Comparison of ENCODE assay signal across 8 mouse cellular contexts in the genomic region with DNA sequence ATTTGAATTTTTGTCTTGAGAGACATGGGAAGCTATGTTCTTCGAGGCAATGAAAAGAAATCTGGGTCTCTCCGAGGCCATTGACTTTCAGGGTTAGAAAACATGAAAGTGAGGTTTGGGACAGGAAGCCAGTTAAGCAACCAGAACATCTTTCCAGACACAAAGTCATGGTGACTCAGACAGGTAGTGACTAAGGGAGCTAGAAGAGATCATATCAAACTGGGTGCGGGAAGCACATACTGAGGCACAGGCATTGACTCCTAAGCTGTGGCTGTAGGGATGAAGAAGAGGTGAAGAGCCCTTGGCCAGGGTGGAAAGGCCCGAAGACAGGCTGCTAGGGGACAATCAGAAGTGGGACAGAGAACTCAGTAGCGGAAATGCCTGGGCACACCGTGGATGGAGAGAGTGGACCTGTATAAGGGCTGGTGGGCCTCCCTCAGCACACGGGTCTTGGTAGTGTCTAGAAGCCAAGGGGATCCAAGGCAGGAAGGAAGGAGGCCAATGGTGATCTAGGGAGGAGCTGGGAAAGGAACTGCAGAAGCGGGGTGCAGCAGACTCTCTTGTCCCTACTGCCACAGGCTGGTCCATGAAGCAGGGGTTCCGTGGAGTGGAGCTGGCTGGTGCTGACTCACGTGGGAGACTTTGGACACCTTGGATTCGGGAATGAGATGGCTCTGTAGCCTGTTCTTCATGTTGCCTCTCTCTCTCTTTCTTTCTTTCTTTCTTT. TPM values are rescaled to one million over a fixed set of nuclear protein-coding genes. Genes with fewer than 3 reads are reported as not detected.
DNase-seq lines count a peak whose midpoint lies in the region; ATAC-seq and TF ChIP-seq lines count a peak whose summit lies in the region.

No protein-coding gene starts in this region.

- H3K36me3 ChIP-seq in heart, adult 2 months (ENCODE audit: control insufficient read depth, insufficient read depth, low read length): no peaks in the 10 kb centered on the region; the same call in 1 of the 2 replicates
- 0 out of 2 replicates have a peak, but pooled peaks cover 2% of the 10 kb centered on the region for H3K36me3 ChIP-seq in forebrain, embryonic 16.5 days (ENCODE audit: control insufficient read depth, insufficient read depth)
- no peaks in the 10 kb centered on the region for H3K36me3 ChIP-seq in liver, embryonic 16.5 days (ENCODE audit: control insufficient read depth, insufficient read depth)

- peak overlapping the region; percentile 96 for H3K4me2 ChIP-seq in forebrain, embryonic 16.5 days (ENCODE audit: low read length)
- H3K4me2 ChIP-seq in liver, embryonic 16.5 days (ENCODE audit: low read depth, low read length): peak overlapping the region; percentile 79

- WGBS in heart, adult 2 months: 74% methylated on average over 11 of the region's 11 CpGs
- 86% methylated on average over 11 of the region's 11 CpGs for WGBS in forebrain, embryonic 16.5 days
- WGBS in liver, embryonic 16.5 days (ENCODE audit: insufficient replicate concordance): 52% methylated on average over 11 of the region's 11 CpGs

- H3K27me3 ChIP-seq in heart, adult 2 months (ENCODE audit: control insufficient read depth, insufficient read depth, low read length): no peaks in the 10 kb centered on the region
- H3K27me3 ChIP-seq in forebrain, embryonic 16.5 days (replicated peaks; ENCODE audit: control insufficient read depth, insufficient read depth, low read length): no peaks in the 10 kb centered on the region
- H3K27me3 ChIP-seq in liver, embryonic 16.5 days (ENCODE audit: control insufficient read depth, insufficient read depth, low read depth, low read length): no peaks in the 10 kb centered on the region

- ATAC-seq in forebrain, embryonic 16.5 days: no peak
- no peak for ATAC-seq in liver, embryonic 16.5 days (ENCODE audit: low read depth)

- DNase-seq in heart, adult 2 months: peak in 1 of 2 experiments; percentile 12
- no peak for DNase-seq in heart, adult 18-20 months
- DNase-seq in ES-CJ7 (ENCODE audit: low read depth, low spot score): peak; percentile 77
- DNase-seq in testis, postnatal 14 days (ENCODE audit: low spot score): peak; percentile 55
- DNase-seq in cerebellum, adult 18-20 months: no peak
- no peak for DNase-seq in left cerebral cortex, adult 9 months (ENCODE audit: low spot score in 2 of 2)

- peaks cover 4% of the 10 kb centered on the region for H3K4me1 ChIP-seq in heart, adult 2 months (ENCODE audit: control insufficient read depth, insufficient read depth, low read length)
- peaks cover 26% of the 10 kb centered on the region for H3K4me1 ChIP-seq in forebrain, embryonic 16.5 days (replicated peaks; ENCODE audit: control insufficient read depth, insufficient read depth, low read length)
- H3K4me1 ChIP-seq in liver, embryonic 16.5 days (ENCODE audit: control insufficient read depth, low read depth, low read length): peaks cover 7% of the 10 kb centered on the region

- peaks cover 4% of the 10 kb centered on the region for H3K79me2 ChIP-seq in heart, adult 2 months (replicated peaks; ENCODE audit: control insufficient read depth, insufficient read depth, low read length)

- H3K4me3 ChIP-seq in heart, adult 2 months: peak overlapping the region; percentile 94
- peak overlapping the region; percentile 87; the same call in 1 of the 2 replicates for H3K4me3 ChIP-seq in forebrain, embryonic 16.5 days (replicated peaks; ENCODE audit: low read length)
- peak overlapping the region; percentile 78 for H3K4me3 ChIP-seq in liver, embryonic 16.5 days (ENCODE audit: low read depth, low read length)

- H3K9me3 ChIP-seq in forebrain, embryonic 16.5 days (ENCODE audit: control insufficient read depth, low read length): no peaks in the 10 kb centered on the region
- H3K9me3 ChIP-seq in liver, embryonic 16.5 days (replicated peaks; ENCODE audit: control insufficient read depth, low read length): no peaks in the 10 kb centered on the region

- no peak for TF ChIP-seq CTCF in heart, adult 2 months (IDR thresholded peaks at IDR 0.05)

- intact Hi-C loops in heart, adult 2 months (cut with DNase I): no loop called here

- no peak for TF ChIP-seq POLR2A in heart, adult 2 months (IDR thresholded peaks at IDR 0.05; ENCODE audit: insufficient read depth, low read depth, low read length)

- no peak overlapping the region for H3K9ac ChIP-seq in heart, adult 2 months (ENCODE audit: low read depth, low read length)
- H3K9ac ChIP-seq in forebrain, embryonic 16.5 days (replicated peaks; ENCODE audit: low read depth, low read length): peak overlapping the region; percentile 88
- H3K9ac ChIP-seq in liver, embryonic 16.5 days (ENCODE audit: low read depth, low read length): no peak overlapping the region

- H3K27ac ChIP-seq in heart, adult 2 months: peak overlapping the region; percentile 99; the same call in 1 of the 2 replicates
- H3K27ac ChIP-seq in forebrain, embryonic 16.5 days (ENCODE audit: low read length): peak overlapping the region; percentile 90; the same call in 1 of the 2 replicates
- no peak overlapping the region; the same call in 1 of the 2 replicates for H3K27ac ChIP-seq in liver, embryonic 16.5 days (ENCODE audit: low read length)

- TF ChIP-seq EP300 in heart, adult 2 months (IDR thresholded peaks at IDR 0.05; ENCODE audit: insufficient read depth, low read depth, low read length): no peak

RNA-seq across cellular contexts. Expression of gene Blcap, which starts 3.7 kb away (rescaled TPM):
- total RNA-seq in heart, adult 2 months (2021): 10 to 100 TPM; 54.3 to 55.6 TPM
- polyA plus RNA-seq in heart, adult 2 months (2012; rRNA removed): 62.4 and 93.3 TPM in 2 replicates
- 10 to 100 TPM; 55.1 to 56.2 TPM for total RNA-seq in heart, adult 18-20 months (2021)
- polyA plus RNA-seq in forebrain, embryonic 16.5 days (2015; fragmentation: Nextera tagmentation; extraction: Ambion mirVana): 196 and 239 TPM in 2 replicates
- 8.4 and 8.5 TPM in 2 replicates for polyA plus RNA-seq in liver, embryonic 16.5 days (2015; fragmentation: Nextera tagmentation; extraction: Ambion mirVana)

RNA-seq across cellular contexts. Expression of gene Nnat, which starts 7.5 kb away (rescaled TPM):
- total RNA-seq in heart, adult 2 months (2021): under 1 TPM; 0.29 to 0.39 TPM
- 6.0 TPM in 2 replicates for polyA plus RNA-seq in heart, adult 2 months (2012; rRNA removed)
- 1 to 10 TPM in 1 of 2 experiments, under 1 TPM in 1; 0.36 to 3.1 TPM for total RNA-seq in heart, adult 18-20 months (2021)
- 5,254 and 7,174 TPM in 2 replicates for polyA plus RNA-seq in forebrain, embryonic 16.5 days (2015; fragmentation: Nextera tagmentation; extraction: Ambion mirVana)
- 12.3 and 14.3 TPM in 2 replicates for polyA plus RNA-seq in liver, embryonic 16.5 days (2015; fragmentation: Nextera tagmentation; extraction: Ambion mirVana)

Comparison
In these comparisons a context has a peak if more than half of its experiments do, and no peak if none do; other contexts are left out.
1. DNase-seq: peak in ES-CJ7 (single experiment) and testis, postnatal 14 days (single experiment); none in heart, adult 18-20 months (0 of 2), cerebellum, adult 18-20 months (0 of 2) and left cerebral cortex, adult 9 months (0 of 2).
2. RNA of gene Nnat, which starts 7.5 kb away (polyA plus RNA-seq): 5,254 to 7,174 TPM in forebrain, embryonic 16.5 days; 12.3 to 14.3 TPM in liver, embryonic 16.5 days and 6.0 TPM in heart, adult 2 months; every median in the first group is over 100 times any median in the second.
3. Peak in every context shown above with its lines, with median percentiles within 50 percentile points of each other: H3K4me3 ChIP-seq.